Comparison of ENCODE assay signal across 11 mouse cellular contexts in genomic region chr4:49913636-49914035, GRCm38 (mm10).
DNase-seq lines count a peak whose midpoint lies in the region; ATAC-seq and TF ChIP-seq lines count a peak whose summit lies in the region.
"Had no signal": no experiment of that assay in that cellular context is flagged by ENCODE, and none has a peak within 500 bp of the region (broad histone marks: within the 10 kb centered on the region; RNA-seq: fewer than 3 reads in every experiment).

No protein-coding gene starts in this region.

- H3K36me3 ChIP-seq in heart, embryonic 10.5 days, result no peaks in the 10 kb centered on the region
- H3K36me3 ChIP-seq in kidney, embryonic 14.5 days (ENCODE audit: control insufficient read depth, insufficient read depth, low read length), result no peaks in the 10 kb centered on the region

- no peak for TF ChIP-seq POLR2A in cerebellum, adult 2 months (IDR thresholded peaks at IDR 0.05; ENCODE audit: borderline replicate concordance, insufficient read depth, low read length)

- no peaks in the 10 kb centered on the region for H3K27me3 ChIP-seq in heart, embryonic 10.5 days (ENCODE audit: insufficient read depth, poor library complexity, severe bottlenecking)
- H3K27me3 ChIP-seq in cerebellum, adult 2 months (ENCODE audit: control insufficient read depth, insufficient read depth, low read length), result no peaks in the 10 kb centered on the region
- H3K27me3 ChIP-seq in kidney, embryonic 14.5 days (ENCODE audit: control insufficient read depth, insufficient read depth, low read length), result no peaks in the 10 kb centered on the region

- H3K4me3 ChIP-seq in heart, embryonic 10.5 days, result no peak overlapping the region
- no peak overlapping the region for H3K4me3 ChIP-seq in cerebellum, adult 2 months (replicated peaks; ENCODE audit: insufficient read depth, low read depth, low read length)
- no peak overlapping the region for H3K4me3 ChIP-seq in kidney, embryonic 14.5 days (ENCODE audit: low read length)

- no peak overlapping the region for H3K4me2 ChIP-seq in kidney, embryonic 14.5 days (replicated peaks; ENCODE audit: low read depth, low read length)

- no peaks in the 10 kb centered on the region for H3K4me1 ChIP-seq in heart, embryonic 10.5 days
- no peaks in the 10 kb centered on the region for H3K4me1 ChIP-seq in cerebellum, adult 2 months (ENCODE audit: control insufficient read depth, insufficient read depth, low read length)
- H3K4me1 ChIP-seq in kidney, embryonic 14.5 days (ENCODE audit: control insufficient read depth, insufficient read depth, low read length), result no peaks in the 10 kb centered on the region

- WGBS in heart, embryonic 10.5 days, result 70% methylated on average over 2 of the region's 2 CpGs
- 10% methylated on average over 2 of the region's 2 CpGs for WGBS in cerebellum, adult 2 months
- WGBS in kidney, embryonic 14.5 days, result 69% methylated on average over 2 of the region's 2 CpGs

- intact Hi-C loops in heart, postnatal 14 days (cut with DNase I), result no loop called here

- no peak for TF ChIP-seq CTCF in cerebellum, adult 2 months (IDR thresholded peaks at IDR 0.05; ENCODE audit: borderline replicate concordance, insufficient read depth, low read depth, low read length)

- H3K9me3 ChIP-seq in heart, embryonic 10.5 days, result no peaks in the 10 kb centered on the region
- H3K9me3 ChIP-seq in kidney, embryonic 14.5 days (ENCODE audit: control insufficient read depth, low read length), result no peaks in the 10 kb centered on the region

- H3K27ac ChIP-seq in heart, embryonic 10.5 days, result no peak overlapping the region
- no peak overlapping the region for H3K27ac ChIP-seq in cerebellum, adult 2 months (ENCODE audit: insufficient read depth, low read length)
- no peak overlapping the region for H3K27ac ChIP-seq in kidney, embryonic 14.5 days (ENCODE audit: low read depth, low read length)

- no peak overlapping the region for H3K9ac ChIP-seq in kidney, embryonic 14.5 days (ENCODE audit: low read depth, low read length)

- DNase-seq in heart, postnatal 14 days, result peak; percentile 40 to 41
- no peak for DNase-seq in heart, embryonic 10.5 days (ENCODE audit: low spot score)
- DNase-seq in cerebellum, adult 2 months, result peak; percentile 13 to 44
- peak; percentile 51 for DNase-seq in layer of hippocampus, adult 11-12 months (ENCODE audit: low spot score)
- DNase-seq in right cerebral cortex, adult 18-20 months, result peak; percentile 31
- no peak for DNase-seq in thymus, postnatal 36 days
- DNase-seq in adrenal gland, postnatal 25 days, result no peak
- DNase-seq: adrenal gland, postnatal 36 days; kidney, postnatal 25 days; lung, postnatal 10 days had no signal

- no peak for ATAC-seq in kidney, embryonic 14.5 days (ENCODE audit: low FRiP score, low TSS enrichment)

Comparison
In these comparisons a context has a peak if more than half of its experiments do, and no peak if none do; other contexts are left out.
1. DNase-seq: peak in heart, postnatal 14 days (2 of 2), cerebellum, adult 2 months (2 of 2), layer of hippocampus, adult 11-12 months (single experiment) and right cerebral cortex, adult 18-20 months (single experiment); none in heart, embryonic 10.5 days (single experiment), thymus, postnatal 36 days (0 of 2) and adrenal gland, postnatal 25 days (single experiment).